Mouse (Mus musculus) kidney, adult 9 months (tissue): ENCODE results near the gene Gemin5.

Source experiments
- DNase-seq: peaks from one replicate; pipeline ENCODE4 v3.0.0; 2022

Gene Gemin5

DNA sequence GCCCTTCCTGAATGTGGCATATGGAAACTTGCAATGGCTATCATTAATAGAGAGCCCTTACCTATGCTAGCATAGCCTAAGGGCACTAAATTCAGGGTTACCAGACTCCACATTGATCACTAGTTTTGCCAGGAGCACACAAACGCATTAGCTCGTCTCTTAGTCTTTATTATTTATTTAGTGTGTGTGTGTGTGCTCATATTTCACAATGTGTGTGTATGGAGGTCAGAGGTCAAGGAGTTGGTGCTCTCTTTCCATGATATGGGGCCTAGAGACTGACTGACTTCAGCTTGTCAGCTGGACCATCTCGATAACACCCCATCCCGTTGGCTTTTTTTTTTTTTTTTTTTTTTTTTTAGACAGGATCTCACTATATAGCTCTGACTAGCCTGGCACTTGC, 1.3 kb upstream of the Gemin5 start:
- no peak for DNase-seq

DNA sequence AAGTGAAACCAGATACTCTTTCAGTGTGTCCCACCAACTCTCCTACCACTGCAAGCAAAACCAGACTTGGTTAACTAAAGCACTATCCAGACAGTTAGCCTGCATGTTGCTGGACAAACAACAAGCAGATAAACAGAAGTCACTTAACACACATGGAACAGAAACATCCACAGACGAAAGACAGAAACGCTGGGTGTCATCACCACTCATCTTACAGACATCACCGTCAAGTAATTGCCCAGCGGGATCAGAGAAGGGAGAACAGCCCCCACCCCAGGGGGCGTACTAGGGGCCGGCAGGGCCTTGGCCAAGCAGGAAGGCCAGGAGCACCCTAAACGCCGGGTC, 545 bp downstream of the Gemin5 start:
- DNase-seq: no peak

DNA sequence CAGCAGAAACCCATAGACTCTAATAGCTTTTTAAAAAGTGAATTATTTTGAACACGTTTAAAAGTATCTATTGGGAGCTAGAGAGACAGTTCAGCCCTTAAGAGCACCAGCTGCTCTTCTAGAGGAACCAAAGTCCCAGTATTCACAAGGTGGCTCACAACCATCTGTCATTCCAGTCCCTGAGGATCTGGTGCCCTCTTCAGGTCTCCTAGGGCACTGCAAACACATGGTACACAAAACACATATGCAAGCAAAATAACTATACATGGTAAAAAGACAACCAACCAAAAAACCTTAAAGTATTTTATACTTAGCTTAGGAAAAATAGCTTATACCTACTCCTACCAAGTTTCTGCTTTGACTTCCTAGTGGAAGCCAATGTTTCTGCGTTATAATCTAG, 3.3 kb downstream of the Gemin5 start:
- no peak for DNase-seq

DNA sequence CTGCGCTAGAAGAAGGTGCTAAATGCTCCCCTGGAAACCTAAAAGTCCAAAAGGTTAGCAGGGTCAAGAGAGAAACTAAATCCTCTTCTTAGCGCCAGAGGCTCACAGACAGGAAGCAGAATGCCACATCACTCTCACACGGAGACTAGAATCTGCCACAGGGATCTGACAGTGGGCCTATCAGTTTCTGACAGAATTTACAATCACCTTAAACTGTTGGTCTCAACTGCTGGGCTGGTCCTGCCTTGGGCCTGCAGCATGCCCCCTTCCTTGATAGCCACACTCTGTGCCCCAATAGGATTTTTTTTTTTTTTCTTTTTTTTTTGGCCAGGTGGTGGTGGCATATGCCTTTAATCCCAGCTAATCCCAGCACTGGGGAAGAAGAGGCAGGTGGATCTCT, 11.5 kb downstream of the Gemin5 start:
- no peak for DNase-seq

- DNase-seq: no peak
These were observed 12.9 kb downstream of the Gemin5 start for GRCm38 (mm10) chr11:58155458-58155857.

DNA sequence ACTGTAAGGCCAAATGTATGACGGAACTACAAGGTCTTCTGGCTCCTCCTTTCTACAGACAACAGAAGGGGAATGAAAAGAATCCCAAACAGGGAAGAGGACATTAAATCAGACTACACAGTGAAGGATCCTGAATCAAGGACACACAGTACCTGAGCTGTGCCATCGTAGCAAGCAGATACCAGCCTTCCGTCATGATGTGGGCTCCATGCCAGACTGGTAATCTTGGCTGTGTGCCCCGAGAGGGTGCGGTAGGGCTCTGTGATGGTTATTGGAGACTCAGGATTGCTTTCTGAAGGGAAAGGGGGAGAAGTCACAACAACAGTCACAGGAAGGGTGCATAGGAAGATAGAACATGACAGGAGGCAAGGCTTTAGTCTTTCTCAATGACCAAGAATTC, 22.1 kb downstream of the Gemin5 start:
- no peak for DNase-seq

DNA sequence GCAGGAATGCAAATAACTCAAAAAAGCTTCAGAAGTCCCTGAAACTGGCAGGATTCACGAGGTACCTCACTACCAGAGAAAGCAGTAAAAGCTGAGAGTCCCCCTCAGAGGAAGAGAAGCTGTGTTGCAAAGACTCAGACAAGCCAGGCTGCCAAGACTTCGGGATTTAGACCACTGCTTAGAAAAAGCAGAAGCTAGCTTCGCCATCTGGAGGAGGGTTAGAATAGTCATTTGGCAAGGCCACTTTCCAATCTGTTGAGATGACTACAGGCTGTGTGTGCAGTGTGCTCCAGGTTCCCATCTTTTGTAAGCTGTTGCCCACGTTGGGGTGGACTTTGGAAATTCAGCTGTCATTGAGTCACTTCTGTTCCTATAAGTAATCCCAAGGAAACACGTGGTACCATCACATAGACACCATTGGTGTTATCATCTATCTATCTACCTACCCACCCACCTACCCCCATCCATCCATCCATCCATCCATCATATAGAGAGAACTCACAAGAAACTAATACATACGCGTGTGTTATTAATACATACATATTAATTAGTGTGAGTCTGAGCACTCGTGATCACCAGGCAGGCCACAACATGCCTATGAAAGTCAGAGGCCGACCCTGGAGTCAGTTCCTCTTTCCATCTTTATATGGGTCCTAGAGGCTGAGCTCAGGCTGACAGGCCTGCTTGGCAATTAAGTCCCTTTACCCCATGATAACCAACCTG, 24.5 kb downstream of the Gemin5 start:
- no peak for DNase-seq

DNA sequence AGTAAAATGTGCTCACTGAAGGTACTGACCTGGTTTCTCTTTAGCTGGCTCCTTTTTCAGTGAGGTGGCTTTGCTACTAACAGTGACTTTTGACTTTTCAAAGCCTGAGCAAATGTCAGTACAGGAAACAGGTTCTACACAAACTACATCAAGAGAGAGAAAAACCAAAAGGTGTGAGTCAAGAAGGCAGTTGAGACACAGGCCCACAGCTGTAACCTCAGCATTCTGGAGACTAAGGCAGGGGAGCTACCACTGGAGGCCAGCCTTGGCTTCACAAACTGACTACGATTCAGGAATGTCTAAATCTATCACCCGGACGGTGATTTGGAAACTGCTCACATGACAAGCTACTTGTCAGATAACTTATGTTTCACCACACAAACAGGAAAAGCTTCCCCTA, 28.9 kb downstream of the Gemin5 start:
- DNase-seq: no peak

- DNase-seq: no peak
These were observed 29.5 kb downstream of the Gemin5 start for GRCm38 (mm10) chr11:58138821-58139220.

DNA sequence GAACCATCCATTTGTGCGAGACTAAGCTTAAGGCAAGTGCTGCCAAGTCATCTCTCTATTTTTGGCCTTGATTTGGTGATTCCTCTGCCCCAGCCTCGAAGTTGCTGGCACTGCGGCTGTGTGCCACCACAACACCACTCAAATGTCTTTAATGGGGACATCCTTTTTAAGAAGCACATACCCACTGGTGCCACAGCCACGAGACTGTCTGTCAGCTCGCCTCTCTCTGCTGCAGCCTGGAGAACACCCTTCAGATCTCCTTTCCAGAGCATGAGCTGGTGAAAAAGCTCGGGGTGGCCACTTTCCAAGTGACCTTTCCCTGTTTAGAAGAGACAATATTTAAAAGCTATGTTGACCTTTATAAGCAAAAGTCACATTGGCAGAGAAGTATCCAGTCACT, 31.7 kb downstream of the Gemin5 start:
- no peak for DNase-seq

DNA sequence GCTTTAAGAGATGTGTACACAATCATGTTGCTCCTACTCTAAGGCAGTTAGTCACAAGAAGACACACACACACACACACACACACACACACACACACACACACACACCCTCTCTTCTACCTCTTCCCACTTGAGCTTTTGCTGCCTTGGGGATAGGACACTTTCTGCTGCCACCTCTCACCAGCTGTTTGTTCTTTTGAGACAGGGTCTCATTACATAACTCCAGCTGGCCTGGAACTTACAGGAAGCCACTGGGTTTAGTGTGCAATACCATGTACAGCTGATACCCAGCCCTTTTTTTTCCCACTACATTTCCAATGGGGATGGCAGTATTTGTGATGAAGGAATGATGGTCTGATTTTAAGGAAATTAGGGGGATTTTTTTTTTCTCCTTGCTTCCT, 33.0 kb downstream of the Gemin5 start:
- no peak for DNase-seq

DNA sequence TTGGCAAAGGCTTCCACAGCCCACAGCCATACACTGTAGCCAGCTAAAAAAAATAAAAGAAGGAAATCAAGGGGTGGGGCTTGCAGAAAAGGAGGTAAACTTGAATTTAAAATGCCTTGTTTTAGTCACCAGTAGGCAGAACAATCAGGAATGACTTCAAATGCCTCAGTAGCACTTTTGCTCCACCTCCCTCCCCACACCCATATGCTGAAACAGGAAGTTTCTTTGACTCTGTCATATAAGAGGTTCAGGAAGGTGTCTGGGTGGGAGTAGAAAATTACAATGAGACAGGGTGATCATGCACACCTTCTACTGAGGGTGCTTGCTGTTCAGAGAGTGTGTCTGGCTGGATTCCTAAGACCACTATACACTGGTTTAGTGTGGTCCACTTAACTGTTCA, 33.5 kb downstream of the Gemin5 start:
- no peak for DNase-seq

DNA sequence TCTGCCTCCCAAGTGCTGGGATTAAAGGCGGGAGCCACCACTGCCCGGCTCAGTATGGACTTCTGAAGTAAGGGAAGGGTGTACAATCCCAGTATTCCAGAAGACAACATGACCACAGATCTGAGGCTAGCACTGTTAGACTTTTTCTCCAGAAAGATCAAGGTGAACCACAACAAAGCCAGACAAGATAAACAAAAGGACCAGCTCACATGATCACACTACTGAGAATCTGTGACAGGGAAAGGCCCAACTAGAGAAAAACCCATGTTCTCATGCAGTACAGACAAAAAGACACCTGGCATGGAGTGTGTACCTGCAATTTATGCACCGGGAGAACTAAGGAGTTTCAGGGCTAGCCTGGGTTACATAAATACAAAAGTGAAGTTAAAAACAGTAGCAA, 36.3 kb downstream of the Gemin5 start:
- DNase-seq: no peak

- DNase-seq: no peak
These were observed 39.0 kb downstream of the Gemin5 start for GRCm38 (mm10) chr11:58129302-58129843.

DNA sequence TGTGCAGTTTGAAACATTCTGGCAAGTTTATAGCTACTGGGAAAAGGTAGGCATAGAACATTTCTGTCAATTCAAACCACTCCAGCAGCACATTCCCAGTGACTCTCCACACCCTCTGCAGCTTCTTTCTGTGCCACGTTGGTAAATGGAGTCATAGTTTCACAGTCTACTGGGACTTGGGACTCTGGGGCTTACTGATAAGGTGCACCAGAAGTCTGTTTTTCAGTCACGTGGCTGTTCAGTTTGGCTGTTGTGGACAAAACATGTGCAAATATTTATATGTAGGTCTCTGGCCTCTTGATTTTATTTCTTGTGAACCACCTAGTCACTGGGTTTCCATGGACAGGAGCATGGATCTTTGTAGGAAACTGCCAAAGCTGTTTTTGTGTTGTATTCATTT, 40.8 kb downstream of the Gemin5 start:
- DNase-seq: no peak

- DNase-seq: peak; percentile 91
These were observed 41.8 kb downstream of the Gemin5 start for GRCm38 (mm10) chr11:58126397-58127160.

GRCm38 (mm10) chr11:58125021-58125420, 43.3 kb downstream of the Gemin5 start:
- DNase-seq: no peak

GRCm38 (mm10) chr11:58123711-58124110, 44.6 kb downstream of the Gemin5 start:
- no peak for DNase-seq

- DNase-seq: no peak
These were observed 47.0 kb downstream of the Gemin5 start for GRCm38 (mm10) chr11:58121351-58121750.

GRCm38 (mm10) chr11:58120655-58121054, 47.7 kb downstream of the Gemin5 start:
- DNase-seq: no peak

GRCm38 (mm10) chr11:58117044-58117652, 51.2 kb downstream of the Gemin5 start:
- DNase-seq: no peak

GRCm38 (mm10) chr11:58116560-58116959, 51.8 kb downstream of the Gemin5 start:
- DNase-seq: no peak

- DNase-seq: no peak
These were observed 60.5 kb downstream of the Gemin5 start for GRCm38 (mm10) chr11:58107664-58108337.
